Mouse (Mus musculus) CH12.LX (cell line): ENCODE measurements around the gene Mrpl20.

ENCODE experiments used
- BHLHE40 ChIP-seq: IDR thresholded peaks from 2 replicates; pipeline ENCODE4 v1.6.1; 2011; ENCODE audit warnings: mild to moderate bottlenecking, low read depth, low read length, improper control_type of control experiment
- CTCF ChIP-seq, 2 experiments: IDR thresholded peaks in 1 of 2; conservative IDR thresholded peaks in 1 of 2; 2 replicates each; pipeline ENCODE4 v1.5.1; 2011 to 2012; ENCODE audit warnings: low read depth in 2 of 2, low read length in 2 of 2, improper control_type of control experiment in 1 of 2, inconsistent platforms in 1 of 2, mild to moderate bottlenecking in 1 of 2, moderate library complexity in 1 of 2
- EP300 ChIP-seq: IDR thresholded peaks from 2 replicates; pipeline ENCODE4 v1.6.1; 2011; ENCODE audit warnings: low read length, improper control_type of control experiment
- JUND ChIP-seq: conservative IDR thresholded peaks from 2 replicates; pipeline ENCODE4 v1.6.1; 2011; ENCODE audit warnings: low read depth, low read length, improper control_type of control experiment
- POLR2A ChIP-seq: IDR thresholded peaks from 2 replicates; pipeline ENCODE4 v1.6.1; 2011; ENCODE audit warnings: low read depth, mild to moderate bottlenecking, improper control_type of control experiment, low read length
- RAD21 ChIP-seq: IDR thresholded peaks from 2 replicates; pipeline ENCODE4 v1.6.1; 2011; ENCODE audit warnings: low read depth, mild to moderate bottlenecking, low read length, improper control_type of control experiment, moderate library complexity

DNA sequence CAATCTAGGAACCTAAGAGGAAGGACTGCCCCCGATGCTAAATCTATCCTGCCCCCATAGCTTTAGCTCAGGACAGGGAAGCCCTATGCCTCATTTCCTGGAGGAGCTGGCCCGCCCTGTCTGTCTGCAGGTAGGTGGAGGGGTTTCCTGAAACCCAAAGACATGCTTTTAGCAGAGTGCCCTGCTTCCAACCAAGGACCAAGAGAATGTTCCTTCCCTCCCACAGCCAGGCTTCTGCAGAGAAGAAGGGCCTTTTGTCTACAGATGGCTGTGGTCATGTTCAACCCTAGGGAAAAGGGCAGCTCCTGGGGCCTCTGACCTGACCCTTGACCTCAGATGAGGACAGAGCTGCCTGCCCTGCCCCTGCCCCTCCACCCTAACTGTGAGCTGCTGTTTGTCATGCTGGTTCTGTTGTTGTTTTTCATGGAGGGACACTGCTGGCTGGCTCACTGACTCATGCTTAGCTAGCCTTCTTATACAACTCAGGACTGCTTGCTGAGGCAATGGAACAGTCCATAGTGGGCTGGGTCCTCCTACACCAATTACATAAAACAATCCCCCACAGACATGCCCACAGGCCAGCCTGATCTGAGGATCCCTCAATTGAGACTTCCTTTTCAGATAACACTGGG is 25.9 kb upstream of the Mrpl20 start:
- TF ChIP-seq CTCF (conservative IDR thresholded peaks at IDR 0.05 in 1 of 2, IDR thresholded peaks at IDR 0.05 in 1 of 2; ENCODE audit: low read depth in 2 of 2, low read length in 2 of 2) (no peak), JUND (no peak), POLR2A (no peak), EP300 (no peak), BHLHE40 (no peak), RAD21 (no peak)
